Mouse (Mus musculus): ENCODE results near the gene Tmc5.

DNA sequence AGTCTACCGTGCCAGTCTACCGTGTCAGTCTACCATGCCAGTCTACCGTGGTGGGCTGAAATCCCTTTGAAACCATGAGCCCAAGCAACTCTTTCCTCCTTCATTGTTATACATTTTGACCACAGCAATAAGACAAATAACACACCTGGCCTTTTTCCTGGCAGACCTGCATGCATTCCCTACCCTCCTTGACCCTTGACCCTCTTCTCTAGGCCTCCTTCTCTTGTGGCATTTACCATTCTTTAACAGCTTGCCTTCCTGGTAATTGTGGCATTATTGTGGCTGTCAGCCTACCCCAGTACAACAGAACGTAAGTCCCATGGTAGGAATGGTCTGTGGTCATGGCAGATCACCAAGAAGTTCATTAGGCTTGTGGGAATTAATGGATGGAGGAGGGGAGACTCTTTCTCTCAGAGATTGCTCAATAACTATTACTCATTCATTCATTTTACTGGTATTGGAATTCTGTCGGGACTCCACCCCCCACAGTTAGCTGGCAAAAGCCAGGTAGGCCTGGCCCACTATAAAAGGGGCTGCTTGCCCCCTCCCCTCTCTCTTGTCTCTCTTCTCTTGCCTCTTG, 6.3 kb upstream of the Tmc5 start:
- TF ChIP-seq CTCF (IDR thresholded peaks at IDR 0.05; ENCODE audit: low read depth, low read length): no peak
- no peak for TF ChIP-seq POLR2A (IDR thresholded peaks at IDR 0.05; ENCODE audit: borderline replicate concordance, low read depth, low read length)
